Mouse (Mus musculus): ENCODE results near the gene Rgcc. TPM values are rescaled to one million over a fixed set of nuclear protein-coding genes. Genes with fewer than 3 reads are reported as not detected.

Rgcc gene
- polyA plus RNA-seq, 1 experiment from 2014 or later: 69.6 TPM

DNA sequence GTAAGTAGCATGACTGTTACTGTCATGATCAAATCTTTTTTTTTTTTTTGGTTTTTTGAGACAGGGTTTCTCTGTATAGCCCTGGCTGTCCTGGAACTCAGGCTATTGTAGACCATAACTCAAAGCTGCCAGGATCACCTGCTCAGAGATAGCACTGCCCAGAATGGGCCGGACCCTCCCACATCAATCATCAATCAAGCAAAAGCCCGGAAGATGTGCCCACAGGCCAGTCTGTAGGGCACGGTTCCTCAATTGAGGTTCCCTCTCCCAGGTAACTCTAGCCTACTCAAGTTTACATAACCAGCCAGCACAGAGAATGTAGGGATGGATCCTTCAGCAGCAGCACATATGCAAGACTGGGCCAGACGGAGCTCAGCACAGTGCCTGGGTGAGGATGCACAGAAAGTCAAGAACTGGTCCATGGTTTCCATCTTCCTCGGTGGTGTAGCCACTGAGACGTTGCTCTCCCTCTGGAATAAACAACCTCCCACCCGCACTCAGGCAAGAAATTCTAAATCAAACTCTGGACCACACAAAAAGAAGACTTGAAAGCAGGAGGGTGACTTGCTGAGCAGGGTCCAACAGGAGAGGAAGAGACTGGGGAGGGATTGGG lies 14.1 kb downstream of the Rgcc start:
- no peak overlapping the region for H3K27ac ChIP-seq
- H3K4me3 ChIP-seq: no peak overlapping the region
- H3K4me2 ChIP-seq (replicated peaks): no peak overlapping the region
- H3K4me1 ChIP-seq: peaks cover 11% of the 10 kb centered on the region
- H3K36me3 ChIP-seq: no peaks in the 10 kb centered on the region
- H3K27me3 ChIP-seq (replicated peaks): no peaks in the 10 kb centered on the region
- H3K9me3 ChIP-seq: no peaks in the 10 kb centered on the region
- H3K9ac ChIP-seq: no peak overlapping the region
- ATAC-seq (ENCODE audit: low FRiP score, low read depth): no peak
- WGBS: 89% methylated on average over 7 of the region's 7 CpGs

DNA sequence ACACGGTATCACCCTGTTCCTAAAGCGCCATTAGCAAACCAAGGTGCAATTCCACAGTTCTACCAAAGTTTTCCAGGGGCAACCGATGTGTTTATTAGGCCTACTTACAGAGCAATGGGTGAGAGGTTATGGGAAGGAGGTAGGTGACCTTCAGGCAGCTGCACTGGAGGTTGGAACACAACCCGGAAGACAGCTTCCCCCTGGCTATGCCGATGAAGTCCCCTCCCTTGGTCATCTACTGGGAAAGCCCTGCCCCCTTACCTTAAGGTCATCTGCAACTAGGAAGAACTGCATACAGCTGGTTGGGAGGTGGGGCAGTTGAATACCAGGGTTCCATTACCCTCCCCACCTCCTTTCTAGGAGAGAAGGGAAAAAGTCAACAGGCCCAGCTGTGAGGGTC lies 15.9 kb downstream of the Rgcc start:
- WGBS: 95% methylated on average over 5 of the region's 5 CpGs
- Histone ChIP-seq H3K4me2 (replicated peaks) (no peak overlapping the region), H3K9ac (no peak overlapping the region), H3K36me3 (no peaks in the 10 kb centered on the region), H3K4me1 (peaks cover 5% of the 10 kb centered on the region), H3K9me3 (no peaks in the 10 kb centered on the region), H3K4me3 (no peak overlapping the region), H3K27ac (no peak overlapping the region), H3K27me3 (replicated peaks) (no peaks in the 10 kb centered on the region)
- ATAC-seq (ENCODE audit: low FRiP score, low read depth): no peak

DNA sequence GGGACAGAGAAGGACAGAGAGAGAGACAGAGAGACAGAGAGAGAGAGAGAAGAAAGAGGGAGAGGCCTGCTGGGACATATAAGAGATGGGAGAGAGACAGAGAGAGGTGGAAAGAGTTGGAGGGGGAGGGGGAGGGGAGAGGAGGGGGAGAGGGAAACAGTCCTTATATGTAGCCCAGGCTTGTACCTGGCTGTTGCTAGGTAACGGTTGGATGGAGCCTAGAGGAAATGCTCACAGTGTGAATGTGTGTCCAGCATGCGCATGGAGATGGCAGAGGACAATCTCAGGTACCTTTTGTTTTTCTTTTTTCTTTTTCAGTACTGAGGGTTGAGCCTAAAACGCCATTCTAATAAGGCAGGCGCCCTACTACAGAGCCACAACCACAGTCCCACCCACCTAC lies 16.8 kb downstream of the Rgcc start:
- WGBS: 89% methylated on average over 4 of the region's 4 CpGs
- no peak overlapping the region for H3K27ac ChIP-seq
- H3K4me1 ChIP-seq: no peaks in the 10 kb centered on the region
- H3K4me2 ChIP-seq (replicated peaks): no peak overlapping the region
- H3K36me3 ChIP-seq: no peaks in the 10 kb centered on the region
- H3K4me3 ChIP-seq: no peak overlapping the region
- no peak for ATAC-seq (ENCODE audit: low FRiP score, low read depth)
- H3K9ac ChIP-seq: no peak overlapping the region
- H3K9me3 ChIP-seq: no peaks in the 10 kb centered on the region
- H3K27me3 ChIP-seq (replicated peaks): no peaks in the 10 kb centered on the region

DNA sequence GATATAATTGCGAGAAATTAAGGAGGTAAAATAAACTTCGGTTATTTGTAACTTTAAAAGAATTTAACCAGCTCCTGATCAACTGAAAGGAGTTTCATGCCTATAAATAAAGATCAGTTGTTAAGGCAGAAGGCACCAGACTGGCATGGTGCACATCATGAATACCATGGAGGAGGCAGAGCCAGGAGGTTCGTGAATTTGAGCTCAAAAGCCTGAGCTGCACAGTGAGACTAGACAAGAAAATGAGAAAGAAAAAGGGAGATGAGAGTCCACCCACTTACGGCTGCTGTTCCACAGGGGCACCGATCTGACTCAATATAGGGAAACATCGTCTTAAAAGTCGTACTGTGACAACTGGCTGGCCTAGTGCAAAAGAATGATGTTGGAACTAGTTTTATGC lies 17.5 kb downstream of the Rgcc start:
- ATAC-seq (ENCODE audit: low FRiP score, low read depth): no peak
- H3K9me3 ChIP-seq: no peaks in the 10 kb centered on the region
- no peaks in the 10 kb centered on the region for H3K27me3 ChIP-seq (replicated peaks)
- H3K27ac ChIP-seq: no peak overlapping the region
- H3K9ac ChIP-seq: no peak overlapping the region
- no peaks in the 10 kb centered on the region for H3K36me3 ChIP-seq
- no peak overlapping the region for H3K4me3 ChIP-seq
- 95% methylated on average over 7 of the region's 7 CpGs for WGBS
- no peak overlapping the region for H3K4me2 ChIP-seq (replicated peaks)
- no peaks in the 10 kb centered on the region for H3K4me1 ChIP-seq

GRCm38 (mm10) chr14:79281894-79282553 lies 19.4 kb downstream of the Rgcc start:
- no peak overlapping the region for H3K27ac ChIP-seq
- H3K4me1 ChIP-seq: no peaks in the 10 kb centered on the region
- H3K4me3 ChIP-seq: no peak overlapping the region
- WGBS: 89% methylated on average over 9 of the region's 9 CpGs
- no peaks in the 10 kb centered on the region for H3K27me3 ChIP-seq (replicated peaks)
- H3K9me3 ChIP-seq: no peaks in the 10 kb centered on the region
- no peak overlapping the region for H3K9ac ChIP-seq
- ATAC-seq (ENCODE audit: low FRiP score, low read depth): no peak
- H3K4me2 ChIP-seq (replicated peaks): no peak overlapping the region
- no peaks in the 10 kb centered on the region for H3K36me3 ChIP-seq

DNA sequence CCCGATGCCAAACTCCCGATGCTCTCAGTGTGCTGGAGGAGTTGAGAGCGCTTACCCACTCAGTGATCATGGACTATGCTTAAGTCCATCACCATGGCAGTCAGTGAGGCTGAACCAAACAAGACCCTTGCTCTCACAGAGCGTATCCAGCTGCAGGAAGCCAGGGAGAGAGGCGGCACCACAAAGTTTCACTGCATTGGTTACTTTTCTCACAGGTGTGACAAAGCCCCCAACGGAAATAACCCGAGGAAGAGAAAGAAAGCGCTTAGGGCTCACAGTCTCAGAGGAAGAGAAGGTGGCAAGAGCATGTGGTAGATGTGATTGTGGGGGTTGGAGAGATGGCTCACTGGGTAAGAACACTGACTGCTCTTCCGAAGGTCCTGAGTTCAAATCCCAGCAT lies 21.0 kb downstream of the Rgcc start:
- no peak overlapping the region for H3K9ac ChIP-seq
- no peaks in the 10 kb centered on the region for H3K36me3 ChIP-seq
- H3K4me1 ChIP-seq: no peaks in the 10 kb centered on the region; the same call in 1 of the 2 replicates
- H3K9me3 ChIP-seq: no peaks in the 10 kb centered on the region
- no peaks in the 10 kb centered on the region for H3K27me3 ChIP-seq (replicated peaks)
- no peak overlapping the region for H3K27ac ChIP-seq
- no peak overlapping the region for H3K4me2 ChIP-seq (replicated peaks)
- whole genome bisulfite sequencing: 88% methylated on average over 9 of the region's 9 CpGs
- no peak for ATAC-seq (ENCODE audit: low FRiP score, low read depth)
- H3K4me3 ChIP-seq: no peak overlapping the region

GRCm38 (mm10) chr14:79279494-79279893 lies 22.0 kb downstream of the Rgcc start:
- ATAC-seq (ENCODE audit: low FRiP score, low read depth): no peak
- Histone ChIP-seq H3K4me1 (no peaks in the 10 kb centered on the region; the same call in 1 of the 2 replicates), H3K27me3 (replicated peaks) (no peaks in the 10 kb centered on the region), H3K9me3 (no peaks in the 10 kb centered on the region), H3K4me3 (no peak overlapping the region), H3K27ac (no peak overlapping the region), H3K36me3 (no peaks in the 10 kb centered on the region), H3K4me2 (replicated peaks) (no peak overlapping the region), H3K9ac (no peak overlapping the region)
- WGBS: 68% methylated on average over 1 of the region's 1 CpGs

- WGBS: 82% methylated on average over 4 of the region's 4 CpGs
- Histone ChIP-seq H3K4me2 (replicated peaks) (no peak overlapping the region), H3K9ac (no peak overlapping the region), H3K9me3 (no peaks in the 10 kb centered on the region), H3K36me3 (no peaks in the 10 kb centered on the region), H3K27ac (no peak overlapping the region), H3K4me1 (peaks cover under 1% of the 10 kb centered on the region; the same call in 1 of the 2 replicates), H3K27me3 (replicated peaks) (no peaks in the 10 kb centered on the region), H3K4me3 (no peak overlapping the region)
- no peak for ATAC-seq (ENCODE audit: low FRiP score, low read depth)
Measured at GRCm38 (mm10) chr14:79278927-79279326, 22.5 kb downstream of the Rgcc start.

- no peak overlapping the region for H3K4me2 ChIP-seq (replicated peaks)
- H3K9me3 ChIP-seq: no peaks in the 10 kb centered on the region
- no peak for ATAC-seq (ENCODE audit: low FRiP score, low read depth)
- no peak overlapping the region for H3K27ac ChIP-seq
- no peaks in the 10 kb centered on the region for H3K27me3 ChIP-seq (replicated peaks)
- H3K9ac ChIP-seq: no peak overlapping the region
- H3K4me1 ChIP-seq: peaks cover 5% of the 10 kb centered on the region; the same call in 1 of the 2 replicates
- WGBS: 51% methylated on average over 7 of the region's 7 CpGs
- H3K4me3 ChIP-seq: no peak overlapping the region
- no peaks in the 10 kb centered on the region for H3K36me3 ChIP-seq
Measured at GRCm38 (mm10) chr14:79277922-79278321, 23.5 kb downstream of the Rgcc start.

GRCm38 (mm10) chr14:79275870-79276395 lies 25.5 kb downstream of the Rgcc start:
- H3K9ac ChIP-seq: no peak overlapping the region
- H3K36me3 ChIP-seq: no peaks in the 10 kb centered on the region
- H3K4me3 ChIP-seq: no peak overlapping the region
- H3K4me2 ChIP-seq (replicated peaks): no peak overlapping the region
- 0 out of 2 replicates have a peak, but pooled peaks have one; percentile 42 for ATAC-seq (ENCODE audit: low FRiP score, low read depth)
- H3K27me3 ChIP-seq (replicated peaks): no peaks in the 10 kb centered on the region
- 80% methylated on average over 8 of the region's 8 CpGs for WGBS
- H3K9me3 ChIP-seq: no peaks in the 10 kb centered on the region
- no peak overlapping the region for H3K27ac ChIP-seq
- H3K4me1 ChIP-seq: peaks cover 5% of the 10 kb centered on the region; the same call in 1 of the 2 replicates

GRCm38 (mm10) chr14:79275441-79275840 lies 26.0 kb downstream of the Rgcc start:
- Histone ChIP-seq H3K4me1 (peaks cover 5% of the 10 kb centered on the region; the same call in 1 of the 2 replicates), H3K9ac (no peak overlapping the region), H3K4me3 (no peak overlapping the region), H3K27ac (no peak overlapping the region), H3K36me3 (no peaks in the 10 kb centered on the region), H3K9me3 (no peaks in the 10 kb centered on the region), H3K4me2 (replicated peaks) (no peak overlapping the region), H3K27me3 (replicated peaks) (no peaks in the 10 kb centered on the region)
- ATAC-seq (ENCODE audit: low FRiP score, low read depth): no peak
- 58% methylated on average over 3 of the region's 3 CpGs for WGBS

DNA sequence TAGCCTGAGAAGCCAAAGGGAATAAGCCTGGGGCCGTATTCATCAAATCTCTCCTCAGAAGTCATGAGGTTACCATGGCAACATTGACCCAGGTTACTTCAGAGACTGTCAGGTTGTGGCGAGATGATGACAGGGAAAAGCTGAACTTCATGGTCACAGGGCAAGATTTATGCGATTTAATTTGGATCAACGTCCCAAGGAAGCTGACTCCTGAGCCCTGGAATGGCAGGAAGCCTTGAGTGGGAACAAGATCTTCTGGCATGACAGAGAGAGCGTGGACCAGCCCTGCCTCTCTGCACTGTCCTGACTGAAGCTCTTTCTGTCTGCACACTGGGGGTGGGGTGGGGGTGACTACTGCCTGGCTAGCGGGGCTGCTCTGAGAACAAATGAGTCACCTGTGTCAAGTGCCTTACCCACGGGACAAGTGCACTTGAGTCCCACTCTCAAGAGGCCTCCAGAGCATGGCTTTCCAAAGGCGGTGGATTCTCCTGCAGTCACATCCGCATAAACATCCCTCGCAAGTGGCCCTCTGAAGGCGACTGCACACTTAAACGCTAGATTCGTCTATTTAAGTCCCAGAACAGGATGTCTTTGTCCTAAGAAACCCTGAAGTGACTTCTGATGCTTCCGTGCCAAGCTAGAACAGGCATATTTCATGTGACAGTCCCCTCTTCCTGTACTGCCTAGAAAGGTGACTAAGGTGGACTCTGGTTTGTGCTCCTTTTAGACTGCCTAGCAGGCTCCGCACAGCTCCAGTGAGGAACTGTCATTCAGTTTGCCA lies 27.6 kb downstream of the Rgcc start:
- no peak overlapping the region for H3K4me2 ChIP-seq (replicated peaks)
- no peaks in the 10 kb centered on the region for H3K27me3 ChIP-seq (replicated peaks)
- WGBS: 72% methylated on average over 15 of the region's 15 CpGs
- peak; percentile 22; the same call in 1 of the 2 replicates for ATAC-seq (ENCODE audit: low FRiP score, low read depth)
- H3K36me3 ChIP-seq: no peaks in the 10 kb centered on the region
- H3K4me3 ChIP-seq: no peak overlapping the region
- H3K9me3 ChIP-seq: no peaks in the 10 kb centered on the region
- peaks cover 5% of the 10 kb centered on the region; the same call in 1 of the 2 replicates for H3K4me1 ChIP-seq
- no peak overlapping the region for H3K27ac ChIP-seq
- no peak overlapping the region for H3K9ac ChIP-seq
